9 mouse cellular contexts compared by ENCODE assay signal in the genomic region with DNA sequence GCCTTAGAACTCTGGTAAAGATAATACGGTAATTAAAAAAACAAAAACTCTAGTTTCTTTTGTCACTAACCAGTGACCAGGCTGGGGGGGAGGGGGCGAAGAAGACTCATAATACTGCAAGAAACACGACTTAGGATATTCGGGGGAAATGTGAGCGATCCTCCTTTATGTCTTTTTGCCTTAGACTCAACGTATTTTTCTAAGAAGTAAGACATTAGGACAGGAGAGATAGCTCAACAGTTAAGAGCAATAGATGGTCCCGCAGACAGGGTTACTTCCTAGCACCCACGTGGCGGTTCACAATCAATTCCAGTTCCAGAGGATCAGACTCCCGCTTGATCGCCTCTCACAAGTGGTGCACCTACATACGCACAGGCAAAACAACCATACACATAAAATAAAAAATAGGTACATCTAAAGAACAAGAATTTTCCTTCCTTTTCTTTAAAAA. TPM values are rescaled to one million over a fixed set of nuclear protein-coding genes. Genes with fewer than 3 reads are reported as not detected.
DNase-seq lines count a peak whose midpoint lies in the region; ATAC-seq and TF ChIP-seq lines count a peak whose summit lies in the region.
"Had no signal": no experiment of that assay in that cellular context is flagged by ENCODE, and none has a peak within 500 bp of the region (broad histone marks: within the 10 kb centered on the region; RNA-seq: fewer than 3 reads in every experiment).

No protein-coding gene starts in this region.

- peak overlapping the region; percentile 71 for H3K4me2 ChIP-seq in heart, embryonic 12.5 days
- peak overlapping the region; percentile 76 for H3K4me2 ChIP-seq in liver, embryonic 12.5 days

- peak overlapping the region; percentile 86 for H3K4me3 ChIP-seq in heart, embryonic 12.5 days
- H3K4me3 ChIP-seq in C2C12 (ENCODE audit: insufficient read depth, poor library complexity, severe bottlenecking), result peak overlapping the region; percentile 28
- H3K4me3 ChIP-seq in embryonic fibroblast, embryonic 13.5 days (ENCODE audit: insufficient read depth, low read length), result peak overlapping the region; percentile 55
- H3K4me3 ChIP-seq in liver, embryonic 12.5 days, result peak overlapping the region; percentile 72

- H3K9ac ChIP-seq in heart, embryonic 12.5 days, result peak overlapping the region; percentile 68
- H3K9ac ChIP-seq in liver, embryonic 12.5 days, result peak overlapping the region; percentile 71

- no peak; the same call in 1 of the 2 replicates for TF ChIP-seq POLR2A in embryonic fibroblast, embryonic 13.5 days (IDR thresholded peaks at IDR 0.05; ENCODE audit: low read depth, low read length)

- TF ChIP-seq CTCF in C2C12 (IDR thresholded peaks at IDR 0.05; ENCODE audit: control insufficient read depth, insufficient read depth, insufficient read length), result no peak
- no peak for TF ChIP-seq CTCF in embryonic fibroblast, embryonic 13.5 days (IDR thresholded peaks at IDR 0.05; ENCODE audit: borderline replicate concordance, insufficient read depth, low read length)

- H3K79me2 ChIP-seq in C2C12 (ENCODE audit: control insufficient read depth, insufficient read depth), result peaks cover 43% of the 10 kb centered on the region

- WGBS in heart, embryonic 12.5 days, result 1% methylated on average over 12 of the region's 12 CpGs
- WGBS in liver, embryonic 12.5 days (ENCODE audit: insufficient replicate concordance), result under 1% methylated on average over 12 of the region's 12 CpGs

- H3K79me3 ChIP-seq in C2C12 (ENCODE audit: low read depth), result peaks cover 40% of the 10 kb centered on the region

- no peak for ATAC-seq in heart, embryonic 12.5 days (ENCODE audit: insufficient number of reproducible peaks, low FRiP score)
- ATAC-seq in liver, embryonic 12.5 days, result no peak

- peaks cover 20% of the 10 kb centered on the region for H3K36me3 ChIP-seq in heart, embryonic 12.5 days
- peaks cover 29% of the 10 kb centered on the region for H3K36me3 ChIP-seq in C2C12 (ENCODE audit: control insufficient read depth, insufficient read depth)
- peaks cover 29% of the 10 kb centered on the region for H3K36me3 ChIP-seq in liver, embryonic 12.5 days

- peak overlapping the region; percentile 94 for H3K27ac ChIP-seq in heart, embryonic 12.5 days (ENCODE audit: poor library complexity, severe bottlenecking)
- H3K27ac ChIP-seq in embryonic fibroblast, embryonic 13.5 days (ENCODE audit: insufficient read depth, low read length), result peak overlapping the region; percentile 77
- H3K27ac ChIP-seq in liver, embryonic 12.5 days, result peak overlapping the region; percentile 94

- H3K9me3 ChIP-seq in heart, embryonic 12.5 days (replicated peaks), result no peaks in the 10 kb centered on the region
- no peaks in the 10 kb centered on the region for H3K9me3 ChIP-seq in liver, embryonic 12.5 days (replicated peaks)

- no peak for DNase-seq in heart, postnatal 4 days
- no peak for DNase-seq in ovary, postnatal 14 days (ENCODE audit: low spot score)
- no peak for DNase-seq in thymus, postnatal 14 days
- no peak for DNase-seq in MN1 (ENCODE audit: low spot score)

- H3ac ChIP-seq in C2C12 (ENCODE audit: control insufficient read depth, insufficient read length, low read depth), result peak overlapping the region; percentile 85

- H3K27me3 ChIP-seq in heart, embryonic 12.5 days (replicated peaks), result no peaks in the 10 kb centered on the region
- no peaks in the 10 kb centered on the region for H3K27me3 ChIP-seq in C2C12 (ENCODE audit: control insufficient read depth, insufficient read depth, insufficient read length)
- no peaks in the 10 kb centered on the region for H3K27me3 ChIP-seq in liver, embryonic 12.5 days (replicated peaks)

- H3K4me1 ChIP-seq in heart, embryonic 12.5 days (replicated peaks), result peaks cover 14% of the 10 kb centered on the region
- no peaks in the 10 kb centered on the region for H3K4me1 ChIP-seq in embryonic fibroblast, embryonic 13.5 days (ENCODE audit: control insufficient read depth, insufficient read depth, low read length)
- H3K4me1 ChIP-seq in liver, embryonic 12.5 days, result peaks cover 27% of the 10 kb centered on the region

TF ChIP-seq in C2C12, 6 proteins besides CTCF, POLR2A, EP300 and RAD21:
- TF ChIP-seq MYOD1 (IDR thresholded peaks at IDR 0.05; ENCODE audit: control insufficient read depth, insufficient read length, low read depth) (no peak), USF1 (IDR thresholded peaks at IDR 0.05; ENCODE audit: low read depth) (peak; percentile 62), MAX (IDR thresholded peaks at IDR 0.05) (peak; percentile 97), MYOG (IDR thresholded peaks at IDR 0.05; ENCODE audit: control insufficient read depth, extremely low read depth, insufficient read length) (no peak), FOSL1 (IDR thresholded peaks at IDR 0.05; ENCODE audit: insufficient read depth, low read length, poor library complexity, severe bottlenecking) (no peak), CEBPB (IDR thresholded peaks at IDR 0.05; ENCODE audit: low read depth) (no peak)
TF ChIP-seq in C2C12: peak in this region for 2.

RNA-seq across cellular contexts. Expression of gene Tsacc, which starts 0.7 kb away (rescaled TPM):
- polyA plus RNA-seq in heart, embryonic 12.5 days (2016; fragmentation: Nextera tagmentation; extraction: Ambion mirVana), result 12.7 and 15.0 TPM in 2 replicates
- total RNA-seq in heart, postnatal 4 days (2021), result 1 to 10 TPM; 6.1 to 6.2 TPM
- 2.3 TPM for polyA plus RNA-seq in C2C12 (2012; fragmentation: generic; extraction: Trizol)
- 3.9 and 5.5 TPM in 2 replicates for polyA plus RNA-seq in embryonic fibroblast, embryonic 13.5 days (2011; ENCODE audit: insufficient read length, low read depth, missing spikeins)
- polyA plus RNA-seq in liver, embryonic 12.5 days (2016; fragmentation: Nextera tagmentation; extraction: Ambion mirVana), result 9.8 and 10.4 TPM in 2 replicates

RNA-seq across cellular contexts. Expression of gene Cct3, which starts 0.8 kb away (rescaled TPM):
- polyA plus RNA-seq in heart, embryonic 12.5 days (2016; fragmentation: Nextera tagmentation; extraction: Ambion mirVana), result 426 and 439 TPM in 2 replicates
- 100 to 1,000 TPM; 257 TPM for total RNA-seq in heart, postnatal 4 days (2021)
- polyA plus RNA-seq in C2C12 (2012; fragmentation: generic; extraction: Trizol), result 628 TPM
- 223 and 264 TPM in 2 replicates for polyA plus RNA-seq in embryonic fibroblast, embryonic 13.5 days (2011; ENCODE audit: insufficient read length, low read depth, missing spikeins)
- polyA plus RNA-seq in liver, embryonic 12.5 days (2016; fragmentation: Nextera tagmentation; extraction: Ambion mirVana), result 448 and 488 TPM in 2 replicates

RNA-seq across cellular contexts. Expression of gene Gm38392, which starts 9.1 kb away (rescaled TPM):
- polyA plus RNA-seq in heart, embryonic 12.5 days (2016; fragmentation: Nextera tagmentation; extraction: Ambion mirVana), result not detected in 2 replicates
- total RNA-seq in heart, postnatal 4 days (2021), result not detected
- not detected for polyA plus RNA-seq in C2C12 (2012; fragmentation: generic; extraction: Trizol)
- not detected in 2 replicates for polyA plus RNA-seq in embryonic fibroblast, embryonic 13.5 days (2011; ENCODE audit: insufficient read length, low read depth, missing spikeins)
- polyA plus RNA-seq in liver, embryonic 12.5 days (2016; fragmentation: Nextera tagmentation; extraction: Ambion mirVana), result 0.20 TPM in 1 of 2 replicates, not detected in the other
- polyA plus RNA-seq: large intestine, adult 2 months had no signal

RNA-seq across cellular contexts. Expression of gene Glmp, which starts 28.7 kb away (rescaled TPM):
- 167 and 172 TPM in 2 replicates for polyA plus RNA-seq in heart, embryonic 12.5 days (2016; fragmentation: Nextera tagmentation; extraction: Ambion mirVana)
- 10 to 100 TPM; 74.8 to 84.6 TPM for total RNA-seq in heart, postnatal 4 days (2021)
- 173 TPM for polyA plus RNA-seq in C2C12 (2012; fragmentation: generic; extraction: Trizol)
- 172 and 220 TPM in 2 replicates for polyA plus RNA-seq in embryonic fibroblast, embryonic 13.5 days (2011; ENCODE audit: insufficient read length, low read depth, missing spikeins)
- polyA plus RNA-seq in liver, embryonic 12.5 days (2016; fragmentation: Nextera tagmentation; extraction: Ambion mirVana), result 93.8 and 96.4 TPM in 2 replicates

RNA-seq across cellular contexts. Expression of gene Tmem79, which starts 39.8 kb away (rescaled TPM):
- 1.4 and 1.9 TPM in 2 replicates for polyA plus RNA-seq in heart, embryonic 12.5 days (2016; fragmentation: Nextera tagmentation; extraction: Ambion mirVana)
- 1 to 10 TPM; 1.4 to 1.6 TPM for total RNA-seq in heart, postnatal 4 days (2021)
- polyA plus RNA-seq in C2C12 (2012; fragmentation: generic; extraction: Trizol), result 2.1 TPM
- polyA plus RNA-seq in embryonic fibroblast, embryonic 13.5 days (2011; ENCODE audit: insufficient read length, low read depth, missing spikeins), result 1.3 and 1.4 TPM in 2 replicates
- polyA plus RNA-seq in liver, embryonic 12.5 days (2016; fragmentation: Nextera tagmentation; extraction: Ambion mirVana), result 1.6 and 2.0 TPM in 2 replicates

Comparison
In these comparisons a context has a peak if more than half of its experiments do, and no peak if none do; other contexts are left out.
1. H3K4me3 ChIP-seq: peak in every context shown above with its lines; median percentile 86 in heart, embryonic 12.5 days; 72 in liver, embryonic 12.5 days; 55 in embryonic fibroblast, embryonic 13.5 days; 28 in C2C12.